Mouse (Mus musculus): ENCODE measurements around the gene Nol3. TPM values are rescaled to one million over a fixed set of nuclear protein-coding genes. Genes with fewer than 3 reads are reported as not detected.

Nol3 gene
- total and polyA plus RNA-seq, 3 experiments = 17.3 to 23.0 (median 19.7) TPM

- Histone ChIP-seq H3K9ac (ENCODE audit: low read depth, low read length) (no peak overlapping the region), H3K27ac (no peak overlapping the region), H3K27me3 (ENCODE audit: control insufficient read depth, insufficient read depth, low read length) (no peaks in the 10 kb centered on the region), H3K36me3 (ENCODE audit: control insufficient read depth, insufficient read depth, low read length) (no peaks in the 10 kb centered on the region), H3K4me3 (no peak overlapping the region), H3K79me2 (replicated peaks; ENCODE audit: control insufficient read depth, insufficient read depth, low read length) (no peaks in the 10 kb centered on the region), H3K4me1 (ENCODE audit: control insufficient read depth, insufficient read depth, low read length) (peaks cover 4% of the 10 kb centered on the region; the same call in 1 of the 2 replicates)
- TF ChIP-seq CTCF (IDR thresholded peaks at IDR 0.05) (no peak), POLR2A (IDR thresholded peaks at IDR 0.05; ENCODE audit: insufficient read depth, low read depth, low read length) (no peak), EP300 (IDR thresholded peaks at IDR 0.05; ENCODE audit: insufficient read depth, low read depth, low read length) (no peak)
- intact Hi-C loops (cut with DNase I) = no loop called here
- WGBS = 34% methylated on average over 11 of the region's 11 CpGs
- peak in 1 of 2 experiments; percentile 15 for DNase-seq
These were observed 5.1 kb upstream of the Nol3 start for GRCm38 (mm10) chr8:105270916-105271186.

- no peaks in the 10 kb centered on the region for H3K27me3 ChIP-seq (ENCODE audit: control insufficient read depth, insufficient read depth, low read length)
- peaks cover 2% of the 10 kb centered on the region; the same call in 1 of the 2 replicates for H3K4me1 ChIP-seq (ENCODE audit: control insufficient read depth, insufficient read depth, low read length)
- no peak overlapping the region for H3K9ac ChIP-seq (ENCODE audit: low read depth, low read length)
- no peak for DNase-seq
- WGBS = 11% methylated on average over 11 of the region's 11 CpGs
- no peaks in the 10 kb centered on the region for H3K79me2 ChIP-seq (replicated peaks; ENCODE audit: control insufficient read depth, insufficient read depth, low read length)
- H3K4me3 ChIP-seq = no peak overlapping the region
- TF ChIP-seq POLR2A (IDR thresholded peaks at IDR 0.05; ENCODE audit: insufficient read depth, low read depth, low read length) (no peak), EP300 (IDR thresholded peaks at IDR 0.05; ENCODE audit: insufficient read depth, low read depth, low read length) (no peak), CTCF (IDR thresholded peaks at IDR 0.05) (no peak)
- intact Hi-C loops (cut with DNase I) = no loop called here
- H3K27ac ChIP-seq = no peak overlapping the region
- no peaks in the 10 kb centered on the region for H3K36me3 ChIP-seq (ENCODE audit: control insufficient read depth, insufficient read depth, low read length)
These were observed 553 bp upstream of the Nol3 start for GRCm38 (mm10) chr8:105275387-105275786.

GRCm38 (mm10) chr8:105276292-105277120 lies 566 bp downstream of the Nol3 start:
- TF ChIP-seq POLR2A (IDR thresholded peaks at IDR 0.05; ENCODE audit: insufficient read depth, low read depth, low read length) = peak; percentile 27; the same call in 1 of the 2 replicates
- no peak for TF ChIP-seq EP300 (IDR thresholded peaks at IDR 0.05; ENCODE audit: insufficient read depth, low read depth, low read length)
- no peak for TF ChIP-seq CTCF (IDR thresholded peaks at IDR 0.05)
- peak overlapping the region; percentile 52 for H3K27ac ChIP-seq
- intact Hi-C loops (cut with DNase I) = no loop called here

GRCm38 (mm10) chr8:105278911-105279334 lies 3.0 kb downstream of the Nol3 start:
- H3K27ac ChIP-seq = peak overlapping the region; percentile 52; the same call in 1 of the 2 replicates
- TF ChIP-seq CTCF (IDR thresholded peaks at IDR 0.05) = peak; percentile 52
- no peak for TF ChIP-seq EP300 (IDR thresholded peaks at IDR 0.05; ENCODE audit: insufficient read depth, low read depth, low read length)
- TF ChIP-seq POLR2A (IDR thresholded peaks at IDR 0.05; ENCODE audit: insufficient read depth, low read depth, low read length) = 0 out of 2 replicates have a peak, but pooled peaks have one; percentile 12
- peak overlapping the region; percentile 16; the same call in 1 of the 2 replicates for H3K4me3 ChIP-seq
- no peaks in the 10 kb centered on the region for H3K79me2 ChIP-seq (replicated peaks; ENCODE audit: control insufficient read depth, insufficient read depth, low read length)
- no peak overlapping the region for H3K9ac ChIP-seq (ENCODE audit: low read depth, low read length)
- intact Hi-C loops (cut with DNase I) = no loop called here
- H3K36me3 ChIP-seq (ENCODE audit: control insufficient read depth, insufficient read depth, low read length) = no peaks in the 10 kb centered on the region
- peaks cover 2% of the 10 kb centered on the region; the same call in 1 of the 2 replicates for H3K4me1 ChIP-seq (ENCODE audit: control insufficient read depth, insufficient read depth, low read length)
- 5% methylated on average over 28 of the region's 28 CpGs for WGBS
- peak; percentile 80 to 88 for DNase-seq
- no peaks in the 10 kb centered on the region for H3K27me3 ChIP-seq (ENCODE audit: control insufficient read depth, insufficient read depth, low read length)

More at GRCm38 (mm10) chr8:105276292-105277120, 566 bp downstream of the Nol3 start:
- Histone ChIP-seq H3K4me3 (peak overlapping the region; percentile 43), H3K79me2 (replicated peaks; ENCODE audit: control insufficient read depth, insufficient read depth, low read length) (no peaks in the 10 kb centered on the region), H3K36me3 (ENCODE audit: control insufficient read depth, insufficient read depth, low read length) (no peaks in the 10 kb centered on the region), H3K9ac (ENCODE audit: low read depth, low read length) (peak overlapping the region; percentile 17), H3K27me3 (ENCODE audit: control insufficient read depth, insufficient read depth, low read length) (no peaks in the 10 kb centered on the region), H3K4me1 (ENCODE audit: control insufficient read depth, insufficient read depth, low read length) (peaks cover 2% of the 10 kb centered on the region; the same call in 1 of the 2 replicates)
- WGBS = 7% methylated on average over 30 of the region's 30 CpGs
- peak; percentile 70 to 72 for DNase-seq

GRCm38 (mm10) chr8:105280567-105280966 lies 4.6 kb downstream of the Nol3 start:
- no peaks in the 10 kb centered on the region for H3K27me3 ChIP-seq (ENCODE audit: control insufficient read depth, insufficient read depth, low read length)
- no peak for TF ChIP-seq EP300 (IDR thresholded peaks at IDR 0.05; ENCODE audit: insufficient read depth, low read depth, low read length)
- TF ChIP-seq CTCF (IDR thresholded peaks at IDR 0.05) = no peak
- TF ChIP-seq POLR2A (IDR thresholded peaks at IDR 0.05; ENCODE audit: insufficient read depth, low read depth, low read length) = no peak
- H3K9ac ChIP-seq (ENCODE audit: low read depth, low read length) = no peak overlapping the region
- no peaks in the 10 kb centered on the region for H3K4me1 ChIP-seq (ENCODE audit: control insufficient read depth, insufficient read depth, low read length)
- DNase-seq = no peak
- intact Hi-C loops (cut with DNase I) = no loop called here
- no peaks in the 10 kb centered on the region for H3K36me3 ChIP-seq (ENCODE audit: control insufficient read depth, insufficient read depth, low read length)
- H3K4me3 ChIP-seq = no peak overlapping the region
- 84% methylated on average over 3 of the region's 3 CpGs for whole genome bisulfite sequencing
- H3K27ac ChIP-seq = no peak overlapping the region
- H3K79me2 ChIP-seq (replicated peaks; ENCODE audit: control insufficient read depth, insufficient read depth, low read length) = no peaks in the 10 kb centered on the region

GRCm38 (mm10) chr8:105281821-105282220 lies 5.9 kb downstream of the Nol3 start:
- no peak for TF ChIP-seq POLR2A (IDR thresholded peaks at IDR 0.05; ENCODE audit: insufficient read depth, low read depth, low read length)
- TF ChIP-seq CTCF (IDR thresholded peaks at IDR 0.05) = no peak
- no peak for TF ChIP-seq EP300 (IDR thresholded peaks at IDR 0.05; ENCODE audit: insufficient read depth, low read depth, low read length)
- H3K9ac ChIP-seq (ENCODE audit: low read depth, low read length) = no peak overlapping the region
- no peaks in the 10 kb centered on the region for H3K79me2 ChIP-seq (replicated peaks; ENCODE audit: control insufficient read depth, insufficient read depth, low read length)
- H3K36me3 ChIP-seq (ENCODE audit: control insufficient read depth, insufficient read depth, low read length) = no peaks in the 10 kb centered on the region
- intact Hi-C loops (cut with DNase I) = no loop called here
- no peak for DNase-seq
- H3K4me3 ChIP-seq = no peak overlapping the region
- H3K27ac ChIP-seq = no peak overlapping the region
- WGBS = 89% methylated on average over 12 of the region's 12 CpGs
- no peaks in the 10 kb centered on the region for H3K4me1 ChIP-seq (ENCODE audit: control insufficient read depth, insufficient read depth, low read length)
- H3K27me3 ChIP-seq (ENCODE audit: control insufficient read depth, insufficient read depth, low read length) = no peaks in the 10 kb centered on the region
